Mouse (Mus musculus) limb, embryonic 12.5 days (tissue): ENCODE data around the gene Farsa. TPM values are rescaled to one million over a fixed set of nuclear protein-coding genes. Genes with fewer than 3 reads are reported as not detected.

ENCODE experiments used
- ATAC-seq: fragments of 200-750 bp; cut with Nextera tagmentation; 2 replicates; pipeline ENCODE4 v1.8.0; 2017; ENCODE audit warnings: low read depth, moderate TSS enrichment; ENCODE audit not compliant: insufficient number of reproducible peaks, insufficient read depth, low FRiP score, low TSS enrichment
- H3K27ac ChIP-seq: fragments of 300-500 bp; sonication (generic); 2 replicates; pipeline ENCODE4 v1.5.1; 2016; ENCODE audit warnings: mild to moderate bottlenecking, moderate library complexity
- H3K27me3 ChIP-seq: fragments of 300-500 bp; sonication (generic); 2 replicates; pipeline ENCODE4 v1.6.1; 2016; ENCODE audit warnings: mild to moderate bottlenecking, moderate library complexity
- H3K36me3 ChIP-seq: fragments of 300-500 bp; sonication (generic); 2 replicates; pipeline ENCODE4 v1.6.1; 2016; ENCODE audit warnings: mild to moderate bottlenecking, moderate library complexity
- H3K4me1 ChIP-seq: fragments of 300-500 bp; sonication (generic); replicated peaks from 2 replicates; pipeline ENCODE4 v1.6.1; 2016
- H3K4me2 ChIP-seq: fragments of 300-500 bp; sonication (generic); 2 replicates; pipeline ENCODE4 v1.6.1; 2016; ENCODE audit warnings: mild to moderate bottlenecking, moderate library complexity
- H3K4me3 ChIP-seq: fragments of 300-500 bp; sonication (generic); replicated peaks from 2 replicates; pipeline ENCODE4 v1.5.1; 2016; ENCODE audit warnings: mild to moderate bottlenecking
- H3K9ac ChIP-seq: fragments of 300-500 bp; sonication (generic); replicated peaks from 2 replicates; pipeline ENCODE4 v1.6.1; 2016; ENCODE audit warnings: mild to moderate bottlenecking, moderate library complexity
- H3K9me3 ChIP-seq: fragments of 300-500 bp; sonication (generic); 2 replicates; pipeline ENCODE4 v1.6.1; 2016; ENCODE audit warnings: mild to moderate bottlenecking, moderate library complexity
- WGBS: fragments of 180-500 bp; shearing (Covaris S2); methylation state at CpG from one replicate; pipeline ENCODE4 v1.1.7; 2016; 5-methylcytosine and 5-hydroxymethylcytosine counted together
- polyA plus RNA-seq: library from polyadenylated mRNA; unstranded; fragments of >200 nt; fragmentation: Nextera tagmentation; extraction: Ambion mirVana; gene quantifications from 2 replicates; pipeline ENCODE4 v1.2.1, GENCODE M21; 2016

Farsa gene
- polyA plus RNA-seq: 109 and 114 TPM in 2 replicates

DNA sequence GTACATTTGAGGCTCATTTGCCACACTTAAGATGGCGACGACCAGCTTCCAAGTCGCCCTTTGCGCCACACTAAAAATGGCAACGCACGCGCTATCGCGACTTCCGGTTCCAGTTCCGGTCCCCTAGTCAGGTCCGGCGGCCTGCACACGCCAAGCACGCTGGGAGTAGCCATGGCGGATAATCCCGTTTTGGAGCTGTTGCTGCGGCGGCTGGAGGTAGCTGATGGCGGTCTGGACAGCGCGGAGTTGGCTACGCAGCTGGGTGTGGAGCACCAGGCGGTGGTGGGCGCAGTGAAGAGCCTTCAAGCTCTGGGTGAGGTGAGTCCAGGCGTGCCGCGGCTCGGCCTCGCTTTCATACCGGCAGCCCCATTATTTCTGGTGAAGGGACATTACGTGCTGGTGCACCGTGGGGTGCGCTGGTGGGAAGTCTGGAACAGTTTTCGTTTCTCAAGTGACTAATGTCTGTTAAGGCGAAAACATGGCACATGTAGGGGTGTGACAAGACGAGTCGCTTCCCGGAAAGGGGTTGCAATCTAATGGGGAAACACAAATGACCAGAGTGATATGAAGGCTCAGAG lies at the start of gene Farsa:
TSS of gene Farsa (plus strand) at position 126 of the 578 bp plus-strand sequence.
- peak; percentile 84 for ATAC-seq
- Histone ChIP-seq H3K4me3 (peak within 1 kb of the TSS; percentile 88), H3K27me3 (no peaks in the 10 kb centered on the region), H3K9ac (peak within 1 kb of the TSS; percentile 82), H3K36me3 (peaks cover 30% of the 10 kb centered on the region), H3K4me2 (peak within 1 kb of the TSS; percentile 91), H3K4me1 (peaks cover 10% of the 10 kb centered on the region), H3K9me3 (no peaks in the 10 kb centered on the region), H3K27ac (peak within 1 kb of the TSS; percentile 79)
- under 1% methylated on average over 39 of the region's 39 CpGs for WGBS

- WGBS: 61% methylated on average over 12 of the region's 12 CpGs
- Histone ChIP-seq H3K9ac (no peak overlapping the region), H3K4me3 (no peak overlapping the region), H3K27me3 (peaks cover 67% of the 10 kb centered on the region), H3K4me1 (peaks cover 4% of the 10 kb centered on the region), H3K36me3 (no peaks in the 10 kb centered on the region), H3K9me3 (peaks cover 5% of the 10 kb centered on the region; the same call in 1 of the 2 replicates), H3K4me2 (no peak overlapping the region), H3K27ac (no peak overlapping the region)
- no peak for ATAC-seq
These were observed 47.5 kb upstream of the Farsa start for GRCm38 (mm10) chr8:84809109-84809940.

- peaks cover 10% of the 10 kb centered on the region for H3K4me1 ChIP-seq
- ATAC-seq: no peak
- H3K9me3 ChIP-seq: peaks cover 5% of the 10 kb centered on the region; the same call in 1 of the 2 replicates
- H3K4me2 ChIP-seq: no peak overlapping the region
- peaks cover 67% of the 10 kb centered on the region for H3K27me3 ChIP-seq
- WGBS: 81% methylated on average over 5 of the region's 5 CpGs
- no peaks in the 10 kb centered on the region for H3K36me3 ChIP-seq
- H3K27ac ChIP-seq: no peak overlapping the region
- no peak overlapping the region for H3K9ac ChIP-seq
- no peak overlapping the region for H3K4me3 ChIP-seq
These were observed 46.9 kb upstream of the Farsa start for GRCm38 (mm10) chr8:84809941-84810280.

GRCm38 (mm10) chr8:84810896-84811295 lies 45.9 kb upstream of the Farsa start:
- Histone ChIP-seq H3K9me3 (peaks cover 4% of the 10 kb centered on the region; the same call in 1 of the 2 replicates), H3K36me3 (no peaks in the 10 kb centered on the region), H3K4me1 (peaks cover 15% of the 10 kb centered on the region), H3K27me3 (peaks cover 66% of the 10 kb centered on the region), H3K27ac (peak overlapping the region; percentile 50; the same call in 1 of the 2 replicates), H3K4me3 (peak overlapping the region; percentile 34), H3K9ac (0 out of 2 replicates have a peak overlapping the region, but pooled peaks have one; percentile 44), H3K4me2 (peak overlapping the region; percentile 61)
- WGBS: 3% methylated on average over 32 of the region's 32 CpGs
- ATAC-seq: peak; percentile 77; the same call in 1 of the 2 replicates

- Histone ChIP-seq H3K4me1 (peaks cover 15% of the 10 kb centered on the region), H3K9me3 (no peaks in the 10 kb centered on the region), H3K4me3 (peak overlapping the region; percentile 34), H3K9ac (0 out of 2 replicates have a peak overlapping the region, but pooled peaks have one; percentile 44), H3K27ac (peak overlapping the region; percentile 50; the same call in 1 of the 2 replicates), H3K27me3 (peaks cover 66% of the 10 kb centered on the region), H3K36me3 (no peaks in the 10 kb centered on the region), H3K4me2 (peak overlapping the region; percentile 61)
- no peak for ATAC-seq
- 30% methylated on average over 10 of the region's 10 CpGs for WGBS
These were observed 45.5 kb upstream of the Farsa start for GRCm38 (mm10) chr8:84811303-84811702.

DNA sequence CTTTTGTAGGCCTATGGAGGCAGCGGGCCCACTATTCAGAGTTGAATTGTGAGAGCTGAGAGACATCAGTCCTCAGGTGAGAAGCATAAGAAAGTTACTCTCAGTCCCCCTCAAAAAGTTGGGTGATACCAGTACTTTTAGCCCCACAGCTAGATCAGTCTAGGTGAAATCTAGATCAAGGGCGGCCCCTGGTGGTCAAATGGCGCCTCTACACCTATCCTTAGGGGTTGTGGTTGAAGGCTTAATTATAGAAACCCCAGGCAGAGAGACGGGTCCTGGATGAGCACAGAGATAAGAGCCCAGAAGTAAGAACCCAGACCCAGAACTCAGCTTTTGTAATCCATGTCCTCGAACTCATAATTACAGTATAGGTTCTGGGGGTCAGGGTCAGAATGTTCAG lies 43.7 kb upstream of the Farsa start:
- peaks cover 60% of the 10 kb centered on the region for H3K27me3 ChIP-seq
- WGBS: 2% methylated on average over 5 of the region's 5 CpGs
- H3K9ac ChIP-seq: no peak overlapping the region
- no peak overlapping the region for H3K4me2 ChIP-seq
- H3K4me1 ChIP-seq: peaks cover 15% of the 10 kb centered on the region
- H3K36me3 ChIP-seq: no peaks in the 10 kb centered on the region
- no peaks in the 10 kb centered on the region for H3K9me3 ChIP-seq
- H3K27ac ChIP-seq: no peak overlapping the region
- ATAC-seq: no peak
- no peak overlapping the region for H3K4me3 ChIP-seq

DNA sequence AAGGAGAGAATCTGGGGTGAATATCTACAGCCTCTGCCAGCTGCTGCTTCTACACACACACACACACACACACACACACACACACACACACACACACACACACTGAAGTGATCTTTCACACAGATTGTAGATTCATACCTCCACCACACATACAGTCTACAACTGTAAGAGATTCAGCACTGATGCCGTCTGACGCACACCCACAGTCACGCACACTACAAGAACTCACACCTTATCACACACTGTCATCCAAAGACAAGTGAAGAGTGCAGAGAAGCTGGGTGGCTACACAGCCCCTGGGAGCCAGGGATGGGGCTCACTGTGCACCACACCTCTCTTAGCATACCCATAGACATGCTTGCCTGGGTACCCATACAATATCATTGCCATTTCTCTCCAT lies 43.0 kb upstream of the Farsa start:
- Histone ChIP-seq H3K4me2 (no peak overlapping the region), H3K27ac (no peak overlapping the region), H3K36me3 (no peaks in the 10 kb centered on the region), H3K4me1 (peaks cover 15% of the 10 kb centered on the region), H3K9ac (no peak overlapping the region), H3K4me3 (no peak overlapping the region), H3K9me3 (no peaks in the 10 kb centered on the region), H3K27me3 (peaks cover 52% of the 10 kb centered on the region)
- 94% methylated on average over 3 of the region's 3 CpGs for WGBS
- no peak for ATAC-seq

DNA sequence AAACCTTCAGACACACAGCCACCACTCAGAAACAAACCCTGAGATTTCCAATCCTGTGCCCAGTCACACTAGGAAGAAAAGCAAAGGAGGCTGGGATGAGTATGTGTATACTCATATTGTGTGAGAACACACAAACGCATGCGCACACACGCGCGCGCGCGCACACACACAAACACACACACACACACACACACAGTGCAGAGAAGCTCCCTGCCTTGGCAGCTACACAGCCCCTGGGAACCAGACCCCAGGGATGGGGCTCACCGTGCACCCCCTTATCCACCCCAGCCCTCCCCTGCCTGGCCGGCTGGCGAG lies 42.6 kb upstream of the Farsa start:
- no peaks in the 10 kb centered on the region for H3K36me3 ChIP-seq
- peaks cover 49% of the 10 kb centered on the region for H3K27me3 ChIP-seq
- H3K4me2 ChIP-seq: no peak overlapping the region
- no peak overlapping the region for H3K27ac ChIP-seq
- 84% methylated on average over 11 of the region's 11 CpGs for WGBS
- H3K9me3 ChIP-seq: no peaks in the 10 kb centered on the region
- no peak for ATAC-seq
- peaks cover 15% of the 10 kb centered on the region for H3K4me1 ChIP-seq
- H3K4me3 ChIP-seq: no peak overlapping the region
- H3K9ac ChIP-seq: no peak overlapping the region; the same call in 1 of the 2 replicates

- H3K9ac ChIP-seq: no peak overlapping the region; the same call in none of the 2 replicates
- no peak overlapping the region for H3K4me3 ChIP-seq
- H3K9me3 ChIP-seq: no peaks in the 10 kb centered on the region
- no peak overlapping the region for H3K4me2 ChIP-seq
- no peak for ATAC-seq
- H3K27ac ChIP-seq: no peak overlapping the region
- 42% methylated on average over 19 of the region's 19 CpGs for WGBS
- peaks cover 15% of the 10 kb centered on the region for H3K4me1 ChIP-seq
- peaks cover 43% of the 10 kb centered on the region for H3K27me3 ChIP-seq
- H3K36me3 ChIP-seq: no peaks in the 10 kb centered on the region
These were observed 42.0 kb upstream of the Farsa start for GRCm38 (mm10) chr8:84814555-84815441.

DNA sequence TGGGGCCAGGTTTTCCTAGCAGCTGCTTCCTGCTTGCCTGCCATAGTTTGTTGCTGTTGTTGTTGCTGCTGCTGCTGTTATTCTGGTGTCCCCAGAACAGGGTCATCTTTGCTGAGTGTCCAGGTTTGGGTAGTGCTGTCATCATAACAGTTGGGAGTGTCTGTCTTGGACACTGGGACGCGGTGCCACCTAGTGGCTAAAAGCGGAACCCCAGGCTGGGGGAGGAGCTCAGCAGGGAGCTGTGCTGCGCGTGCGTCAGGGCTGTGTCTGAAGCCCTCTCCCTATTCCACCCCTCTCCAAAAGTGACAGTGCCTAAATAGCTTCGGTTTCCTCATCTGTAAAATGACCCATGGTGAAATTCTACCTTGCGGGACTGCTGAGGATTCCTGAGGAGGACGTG lies 41.2 kb upstream of the Farsa start:
- no peak overlapping the region for H3K27ac ChIP-seq
- no peak overlapping the region for H3K9ac ChIP-seq
- peaks cover 13% of the 10 kb centered on the region for H3K4me1 ChIP-seq
- 12% methylated on average over 9 of the region's 9 CpGs for WGBS
- H3K9me3 ChIP-seq: no peaks in the 10 kb centered on the region
- no peaks in the 10 kb centered on the region for H3K36me3 ChIP-seq
- no peak overlapping the region for H3K4me2 ChIP-seq
- H3K4me3 ChIP-seq: no peak overlapping the region
- peak; percentile 37; the same call in 1 of the 2 replicates for ATAC-seq
- peaks cover 41% of the 10 kb centered on the region for H3K27me3 ChIP-seq

DNA sequence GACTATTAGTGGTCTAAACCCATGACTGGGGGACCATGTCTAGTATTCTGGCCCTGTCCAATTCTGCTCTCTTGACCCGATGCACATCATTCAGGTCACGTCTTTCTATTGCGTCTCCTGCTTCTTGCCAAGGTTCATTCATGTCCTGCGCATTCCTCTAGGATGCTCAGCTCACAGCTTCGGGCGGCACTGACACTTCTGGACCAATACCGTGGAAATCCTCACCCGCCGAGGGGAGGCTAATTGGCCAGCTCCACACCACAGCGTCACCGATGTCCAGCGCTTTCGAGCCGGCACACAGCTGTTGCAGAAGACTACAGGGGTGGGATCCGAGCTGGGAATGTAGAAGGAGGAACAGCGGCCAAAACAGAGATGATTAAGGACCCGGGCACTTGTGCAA lies 40.7 kb upstream of the Farsa start:
- Histone ChIP-seq H3K27ac (no peak overlapping the region), H3K4me2 (no peak overlapping the region), H3K4me1 (peaks cover 11% of the 10 kb centered on the region), H3K9me3 (no peaks in the 10 kb centered on the region), H3K4me3 (no peak overlapping the region), H3K9ac (no peak overlapping the region), H3K27me3 (peaks cover 37% of the 10 kb centered on the region), H3K36me3 (no peaks in the 10 kb centered on the region)
- 72% methylated on average over 17 of the region's 17 CpGs for WGBS
- no peak for ATAC-seq
